Mouse (Mus musculus) heart, postnatal 0 days (tissue): Measurements from ENCODE around the gene Ovol3. TPM values are rescaled to one million over a fixed set of nuclear protein-coding genes. Genes with fewer than 3 reads are reported as not detected.

Experiments
- ATAC-seq: fragments of 200-750 bp; cut with Nextera tagmentation; 2 replicates; pipeline ENCODE4 v1.8.0; 2017; ENCODE audit warnings: low read depth, moderate number of reproducible peaks, moderate library complexity; ENCODE audit not compliant: insufficient read depth
- DNase-seq: peaks from one replicate; pipeline ENCODE4 v3.0.0-alpha.2; 2016; ENCODE audit warnings: low spot score
- H3K27ac ChIP-seq: fragments of 300-500 bp; sonication (generic); 2 replicates; pipeline ENCODE4 v1.5.1; 2014; ENCODE audit warnings: low read depth, mild to moderate bottlenecking
- H3K27me3 ChIP-seq: fragments of 300-500 bp; sonication (generic); 2 replicates; pipeline ENCODE4 v1.6.1; 2014; ENCODE audit warnings: low read length, mixed read lengths; ENCODE audit not compliant: control insufficient read depth, insufficient read depth
- H3K36me3 ChIP-seq: fragments of 300-500 bp; sonication (generic); replicated peaks from 2 replicates; pipeline ENCODE4 v1.6.1; 2014; ENCODE audit warnings: low read length, mixed read lengths; ENCODE audit not compliant: control insufficient read depth, insufficient read depth
- H3K4me1 ChIP-seq: fragments of 300-500 bp; sonication (generic); 2 replicates; pipeline ENCODE4 v1.6.1; 2014; ENCODE audit warnings: antibody characterized with exemption; ENCODE audit not compliant: control insufficient read depth, insufficient read depth
- H3K4me2 ChIP-seq: fragments of 300-500 bp; sonication (generic); 2 replicates; pipeline ENCODE4 v1.6.1; 2014; ENCODE audit warnings: low read depth, mild to moderate bottlenecking, low read length, moderate library complexity
- H3K4me3 ChIP-seq: fragments of 300-500 bp; sonication (generic); 2 replicates; pipeline ENCODE4 v1.5.1; 2014; ENCODE audit warnings: low read depth, low read length
- H3K9ac ChIP-seq: fragments of 300-500 bp; sonication (generic); replicated peaks from 2 replicates; pipeline ENCODE4 v1.6.1; 2014; ENCODE audit warnings: low read depth, low read length, mixed read lengths
- H3K9me3 ChIP-seq: fragments of 300-500 bp; sonication (generic); replicated peaks from 2 replicates; pipeline ENCODE4 v1.6.1; 2016; ENCODE audit warnings: low read length; ENCODE audit not compliant: control insufficient read depth
- CTCF ChIP-seq: IDR thresholded peaks from 2 replicates; pipeline ENCODE4 v1.5.1; 2016; ENCODE audit warnings: antibody characterized with exemption, control low read depth, low read depth
- EP300 ChIP-seq: IDR thresholded peaks from 2 replicates; pipeline ENCODE4 v1.6.1; 2016; ENCODE audit warnings: antibody characterized with exemption, low read depth
- WGBS: fragments of 180-500 bp; shearing (Covaris S2); extraction: QIAGEN DNeasy Blood & Tissue Kit; methylation state at CpG from one replicate; pipeline ENCODE4 v1.1.7; 2014; 5-methylcytosine and 5-hydroxymethylcytosine counted together
- polyA plus RNA-seq: library from polyadenylated mRNA; unstranded; fragments of >200 nt; fragmentation: Nextera tagmentation; extraction: Ambion mirVana; gene quantifications from 2 replicates; pipeline ENCODE4 v1.2.1, GENCODE M21; 2015
- total RNA-seq: library from RNA; depleted of rRNA; stranded (reverse); fragments of >200 nt; gene quantifications from 2 replicates; pipeline ENCODE4 v1.2.3, GENCODE M21; 2014; ENCODE audit warnings: low replicate concordance; rRNA removed

Ovol3 gene
- total and polyA plus RNA-seq, 2 experiments from 2014 or later: not detected

DNA sequence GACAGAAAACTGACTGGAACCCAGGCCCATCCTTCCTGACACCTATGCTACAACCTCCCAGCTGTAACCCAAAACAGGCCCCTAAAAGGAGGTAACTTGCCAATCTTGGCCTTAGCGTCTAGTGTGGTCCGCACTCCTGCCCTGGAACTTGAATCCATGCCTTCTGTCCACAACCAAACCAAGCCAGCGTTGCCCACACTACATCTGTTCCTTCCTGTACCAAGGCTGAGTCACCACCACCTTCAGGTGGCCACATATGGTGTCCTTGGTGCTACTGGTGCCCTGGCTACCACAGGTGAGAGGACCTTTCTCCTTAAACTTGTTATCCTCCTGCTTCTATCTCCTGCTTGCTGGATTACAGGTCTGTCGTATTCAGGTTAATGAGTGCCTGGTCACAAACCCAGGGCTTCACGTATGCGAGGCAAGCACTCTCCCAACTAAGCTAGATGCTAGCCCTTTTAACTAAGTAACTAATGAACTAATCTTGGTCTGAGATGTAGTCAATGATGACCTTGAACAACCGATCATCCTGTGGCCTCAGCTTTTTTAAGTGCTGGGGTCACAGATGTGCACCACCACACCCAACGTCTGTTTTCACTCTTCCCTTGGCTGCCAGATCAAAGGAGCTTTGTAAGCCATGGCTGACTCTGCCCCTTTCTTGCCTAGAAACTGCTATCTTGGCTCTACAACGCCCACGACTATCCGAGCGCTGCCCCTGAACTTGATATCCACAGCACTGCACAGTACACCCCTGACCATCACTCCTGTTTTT lies 47.0 kb downstream of the Ovol3 start:
- H3K9ac ChIP-seq: no peak overlapping the region
- H3K9me3 ChIP-seq: no peaks in the 10 kb centered on the region
- WGBS: 71% methylated on average over 12 of the region's 12 CpGs
- H3K27ac ChIP-seq: no peak overlapping the region
- no peaks in the 10 kb centered on the region for H3K27me3 ChIP-seq
- ATAC-seq (no peak), DNase-seq (no peak)
- TF ChIP-seq EP300 (no peak), CTCF (no peak)
- no peak overlapping the region for H3K4me2 ChIP-seq
- H3K4me1 ChIP-seq: 0 out of 2 replicates have a peak, but pooled peaks cover 11% of the 10 kb centered on the region
- H3K36me3 ChIP-seq: peaks cover 60% of the 10 kb centered on the region
- no peak overlapping the region for H3K4me3 ChIP-seq

- H3K4me3 ChIP-seq: peak overlapping the region; percentile 62
- WGBS: 61% methylated on average over 13 of the region's 13 CpGs
- no peak for DNase-seq
- peak overlapping the region; percentile 76 for H3K4me2 ChIP-seq
- H3K9me3 ChIP-seq: no peaks in the 10 kb centered on the region
- peak; percentile 12; the same call in 1 of the 2 replicates for ATAC-seq
- peak overlapping the region; percentile 69 for H3K9ac ChIP-seq
- H3K27me3 ChIP-seq: no peaks in the 10 kb centered on the region
- TF ChIP-seq EP300: no peak
- no peak for TF ChIP-seq CTCF
- H3K4me1 ChIP-seq: 0 out of 2 replicates have a peak, but pooled peaks cover 6% of the 10 kb centered on the region
- H3K27ac ChIP-seq: peak overlapping the region; percentile 73
- H3K36me3 ChIP-seq: peaks cover 33% of the 10 kb centered on the region
Observed at GRCm38 (mm10) chr7:30184641-30185348, 50.7 kb downstream of the Ovol3 start.

- H3K9ac ChIP-seq: peak within 1 kb of the TSS; percentile 69
- WGBS: 2% methylated on average over 11 of the region's 11 CpGs
- ATAC-seq (peak; percentile 93), DNase-seq (peak; percentile 95)
- H3K4me3 ChIP-seq: peak within 1 kb of the TSS; percentile 62
- no peak for TF ChIP-seq CTCF
- no peak for TF ChIP-seq EP300
- H3K4me2 ChIP-seq: peak within 1 kb of the TSS; percentile 76
- H3K9me3 ChIP-seq: no peaks in the 10 kb centered on the region
- no peaks in the 10 kb centered on the region for H3K27me3 ChIP-seq
- H3K27ac ChIP-seq: peak within 1 kb of the TSS; percentile 73
- H3K36me3 ChIP-seq: peaks cover 29% of the 10 kb centered on the region
- 0 out of 2 replicates have a peak, but pooled peaks cover 6% of the 10 kb centered on the region for H3K4me1 ChIP-seq
Observed at GRCm38 (mm10) chr7:30183879-30184289, 51.6 kb downstream of the Ovol3 start, which contains the start of gene Cox7a1. Gene Cox7a1 (plus strand): TSS chr7:30184144.

Other genes starting within 250 kb of the Ovol3 start
- 5.7 and 6.0 TPM in 2 replicates for gene Zfp14, start 184.3 kb downstream of the Ovol3 start, total RNA-seq
- gene Zfp14, start 184.3 kb downstream of the Ovol3 start, polyA plus RNA-seq: 2.2 and 2.6 TPM in 2 replicates
- 0.08 and 0.54 TPM in 2 replicates for gene Zfp82, start 162.8 kb downstream of the Ovol3 start, total RNA-seq
- gene Zfp82, start 162.8 kb downstream of the Ovol3 start, polyA plus RNA-seq: 1.9 and 2.4 TPM in 2 replicates
- not detected in 2 replicates for gene Gm26920, start 145.3 kb downstream of the Ovol3 start, total RNA-seq
- gene Gm26920, start 145.3 kb downstream of the Ovol3 start, polyA plus RNA-seq: 0.18 TPM in 1 of 2 replicates, not detected in the other
- gene Zfp566, start 145.2 kb downstream of the Ovol3 start, total RNA-seq: not detected in 2 replicates
- 4.1 and 4.6 TPM in 2 replicates for gene Zfp566, start 145.2 kb downstream of the Ovol3 start, polyA plus RNA-seq
- 33.1 and 54.8 TPM in 2 replicates for gene Zfp260, start 140.9 kb downstream of the Ovol3 start, total RNA-seq
- gene Zfp260, start 140.9 kb downstream of the Ovol3 start, polyA plus RNA-seq: 54.6 and 57.9 TPM in 2 replicates
- 2.6 and 4.5 TPM in 2 replicates for gene Zfp382, start 113.8 kb downstream of the Ovol3 start, total RNA-seq
- gene Zfp382, start 113.8 kb downstream of the Ovol3 start, polyA plus RNA-seq: 3.8 and 4.6 TPM in 2 replicates
- 18.6 and 29.7 TPM in 2 replicates for gene Zfp146, start 66.0 kb downstream of the Ovol3 start, total RNA-seq
- gene Zfp146, start 66.0 kb downstream of the Ovol3 start, polyA plus RNA-seq: 4.4 and 5.7 TPM in 2 replicates
- gene Cox7a1, start 51.6 kb downstream of the Ovol3 start, total RNA-seq: 516 and 816 TPM in 2 replicates
- 1,339 and 1,426 TPM in 2 replicates for gene Cox7a1, start 51.6 kb downstream of the Ovol3 start, polyA plus RNA-seq
- gene Capns1, start 36.9 kb downstream of the Ovol3 start, total RNA-seq: 356 and 427 TPM in 2 replicates
- gene Capns1, start 36.9 kb downstream of the Ovol3 start, polyA plus RNA-seq: 84.4 and 88.5 TPM in 2 replicates
- 105 and 799 TPM in 2 replicates for gene Polr2i, start 3.8 kb downstream of the Ovol3 start, total RNA-seq
- gene Polr2i, start 3.8 kb downstream of the Ovol3 start, polyA plus RNA-seq: 109 and 112 TPM in 2 replicates
- 40.0 and 80.7 TPM in 2 replicates for gene Tbcb, start 3.5 kb downstream of the Ovol3 start, total RNA-seq
- gene Tbcb, start 3.5 kb downstream of the Ovol3 start, polyA plus RNA-seq: 131 and 137 TPM in 2 replicates
- gene Thap8, start 44.4 kb upstream of the Ovol3 start, total RNA-seq: not detected in 2 replicates
- 0.33 and 0.41 TPM in 2 replicates for gene Thap8, start 44.4 kb upstream of the Ovol3 start, polyA plus RNA-seq
- 3.4 and 5.2 TPM in 2 replicates for gene Wdr62, start 44.7 kb upstream of the Ovol3 start, total RNA-seq
- 2.6 and 3.2 TPM in 2 replicates for gene Wdr62, start 44.7 kb upstream of the Ovol3 start, polyA plus RNA-seq
- gene Clip3, start 56.0 kb upstream of the Ovol3 start, total RNA-seq: 4.3 and 22.4 TPM in 2 replicates
- gene Clip3, start 56.0 kb upstream of the Ovol3 start, polyA plus RNA-seq: 3.1 and 3.5 TPM in 2 replicates
- gene Alkbh6, start 73.0 kb upstream of the Ovol3 start, total RNA-seq: 40.0 and 57.2 TPM in 2 replicates
- gene Alkbh6, start 73.0 kb upstream of the Ovol3 start, polyA plus RNA-seq: 63.5 and 71.2 TPM in 2 replicates
- gene Syne4, start 79.1 kb upstream of the Ovol3 start, total RNA-seq: 0.34 and 1.1 TPM in 2 replicates
- 1.6 TPM in 2 replicates for gene Syne4, start 79.1 kb upstream of the Ovol3 start, polyA plus RNA-seq
- gene E130208F15Rik, start 86.0 kb upstream of the Ovol3 start, total RNA-seq: 0.46 and 0.77 TPM in 2 replicates
- 2.6 and 3.1 TPM in 2 replicates for gene E130208F15Rik, start 86.0 kb upstream of the Ovol3 start, polyA plus RNA-seq
- gene Sdhaf1, start 88.2 kb upstream of the Ovol3 start, total RNA-seq: 15.8 and 16.5 TPM in 2 replicates
- 23.2 and 23.3 TPM in 2 replicates for gene Sdhaf1, start 88.2 kb upstream of the Ovol3 start, polyA plus RNA-seq
- gene Lrfn3, start 127.0 kb upstream of the Ovol3 start, total RNA-seq: 3.6 and 5.4 TPM in 2 replicates
- 0.40 and 0.69 TPM in 2 replicates for gene Lrfn3, start 127.0 kb upstream of the Ovol3 start, polyA plus RNA-seq
- 15.2 and 31.2 TPM in 2 replicates for gene Tyrobp, start 178.0 kb upstream of the Ovol3 start, total RNA-seq
- gene Tyrobp, start 178.0 kb upstream of the Ovol3 start, polyA plus RNA-seq: 30.4 and 35.8 TPM in 2 replicates
- not detected in 2 replicates for gene Hcst, start 184.1 kb upstream of the Ovol3 start, total RNA-seq
- 1.1 and 1.4 TPM in 2 replicates for gene Hcst, start 184.1 kb upstream of the Ovol3 start, polyA plus RNA-seq
- 0.19 and 5.0 TPM in 2 replicates for gene Nfkbid, start 186.0 kb upstream of the Ovol3 start, total RNA-seq
- gene Nfkbid, start 186.0 kb upstream of the Ovol3 start, polyA plus RNA-seq: 0.38 and 0.44 TPM in 2 replicates
- 3.6 and 11.4 TPM in 2 replicates for gene Aplp1, start 209.8 kb upstream of the Ovol3 start, total RNA-seq
- gene Aplp1, start 209.8 kb upstream of the Ovol3 start, polyA plus RNA-seq: 4.2 and 5.2 TPM in 2 replicates
- not detected in 2 replicates for gene Kirrel2, start 222.0 kb upstream of the Ovol3 start, total RNA-seq
- gene Kirrel2, start 222.0 kb upstream of the Ovol3 start, polyA plus RNA-seq: 0.15 TPM in 1 of 2 replicates, not detected in the other
- not detected in 2 replicates for gene Nphs1, start 222.6 kb upstream of the Ovol3 start, total RNA-seq
- 0.05 TPM in 1 of 2 replicates, not detected in the other for gene Nphs1, start 222.6 kb upstream of the Ovol3 start, polyA plus RNA-seq